Mouse (Mus musculus): Measurements from ENCODE around the gene Atp6v0e.

GRCm38 (mm10) chr17:26628936-26629335 is 34.1 kb upstream of the Atp6v0e start:
- TF ChIP-seq POLR2A (IDR thresholded peaks at IDR 0.05; ENCODE audit: borderline replicate concordance, control insufficient read depth, low read depth, low read length) (no peak), CTCF (IDR thresholded peaks at IDR 0.05; ENCODE audit: control insufficient read depth, insufficient read depth, low read length) (no peak)
